Mouse (Mus musculus) mesoderm, embryonic 11.5 days (tissue): Measurements from ENCODE around the gene 6820408C15Rik.
"Not testable (repeated sequence)": the region's sequence is repeated elsewhere in the genome, so short reads cannot be mapped to it uniquely, and the experiment has no call there.

Experiments used
- DNase-seq: peaks from one replicate; pipeline ENCODE4 v3.0.0-alpha.2; 2012; ENCODE audit warnings: low read depth, low spot score

6820408C15Rik gene

GRCm38 (mm10) chr2:152410971-152411371 is 4.4 kb upstream of the 6820408C15Rik start:
- peak; percentile 96 for DNase-seq

- DNase-seq = no peak
Observed at GRCm38 (mm10) chr2:152411471-152411870, 3.9 kb upstream of the 6820408C15Rik start.

GRCm38 (mm10) chr2:152412526-152413157 is 2.7 kb upstream of the 6820408C15Rik start:
- no peak for DNase-seq

- DNase-seq = no peak
Observed at GRCm38 (mm10) chr2:152413158-152413764, 2.1 kb upstream of the 6820408C15Rik start.

GRCm38 (mm10) chr2:152413765-152414584 is 1.4 kb upstream of the 6820408C15Rik start:
- DNase-seq = no peak

GRCm38 (mm10) chr2:152414591-152415165 is 709 bp upstream of the 6820408C15Rik start, which contains the start of gene Zcchc3:
Gene Zcchc3 (minus strand): TSS chr2:152415027.
- peak; percentile 95 for DNase-seq

- DNase-seq = no peak
Observed at GRCm38 (mm10) chr2:152415786-152416185, 399 bp downstream of the 6820408C15Rik start.

- no peak for DNase-seq
Observed at GRCm38 (mm10) chr2:152427493-152427892, 12.1 kb downstream of the 6820408C15Rik start.

- not testable (repeated sequence) for DNase-seq
Observed at GRCm38 (mm10) chr2:152428481-152428880, 13.1 kb downstream of the 6820408C15Rik start.

GRCm38 (mm10) chr2:152436405-152436901 is 21.1 kb downstream of the 6820408C15Rik start:
- no peak for DNase-seq

- peak; percentile 88 for DNase-seq
Observed at GRCm38 (mm10) chr2:152436983-152437860, 21.8 kb downstream of the 6820408C15Rik start.

GRCm38 (mm10) chr2:152438963-152439362 is 23.6 kb downstream of the 6820408C15Rik start:
- no peak for DNase-seq

GRCm38 (mm10) chr2:152439833-152440232 is 24.4 kb downstream of the 6820408C15Rik start:
- no peak for DNase-seq

- no peak for DNase-seq
Observed at GRCm38 (mm10) chr2:152442322-152442721, 26.9 kb downstream of the 6820408C15Rik start.

GRCm38 (mm10) chr2:152443281-152443680 is 27.9 kb downstream of the 6820408C15Rik start:
- no peak for DNase-seq

- DNase-seq = no peak
Observed at GRCm38 (mm10) chr2:152446642-152447041, 31.3 kb downstream of the 6820408C15Rik start.

- no peak for DNase-seq
Observed at GRCm38 (mm10) chr2:152447461-152447860, 32.1 kb downstream of the 6820408C15Rik start.

GRCm38 (mm10) chr2:152450241-152450640 is 34.9 kb downstream of the 6820408C15Rik start:
- peak; percentile 70 for DNase-seq

- no peak for DNase-seq
Observed at GRCm38 (mm10) chr2:152452101-152452781, 36.9 kb downstream of the 6820408C15Rik start.

GRCm38 (mm10) chr2:152459241-152459640 is 43.9 kb downstream of the 6820408C15Rik start:
- DNase-seq = no peak
